Mouse (Mus musculus) CD8-positive naive resting alpha-beta T cell, adult 2 months (primary cell): Measurements from ENCODE around the gene Tor1b.

ENCODE experiments used
- DNase-seq, 2 experiments: peaks; one replicate each; pipeline ENCODE4 v3.0.0; 2022; ENCODE audit warnings: low read depth in 2 of 2, low spot score in 2 of 2

Tor1b gene

DNA sequence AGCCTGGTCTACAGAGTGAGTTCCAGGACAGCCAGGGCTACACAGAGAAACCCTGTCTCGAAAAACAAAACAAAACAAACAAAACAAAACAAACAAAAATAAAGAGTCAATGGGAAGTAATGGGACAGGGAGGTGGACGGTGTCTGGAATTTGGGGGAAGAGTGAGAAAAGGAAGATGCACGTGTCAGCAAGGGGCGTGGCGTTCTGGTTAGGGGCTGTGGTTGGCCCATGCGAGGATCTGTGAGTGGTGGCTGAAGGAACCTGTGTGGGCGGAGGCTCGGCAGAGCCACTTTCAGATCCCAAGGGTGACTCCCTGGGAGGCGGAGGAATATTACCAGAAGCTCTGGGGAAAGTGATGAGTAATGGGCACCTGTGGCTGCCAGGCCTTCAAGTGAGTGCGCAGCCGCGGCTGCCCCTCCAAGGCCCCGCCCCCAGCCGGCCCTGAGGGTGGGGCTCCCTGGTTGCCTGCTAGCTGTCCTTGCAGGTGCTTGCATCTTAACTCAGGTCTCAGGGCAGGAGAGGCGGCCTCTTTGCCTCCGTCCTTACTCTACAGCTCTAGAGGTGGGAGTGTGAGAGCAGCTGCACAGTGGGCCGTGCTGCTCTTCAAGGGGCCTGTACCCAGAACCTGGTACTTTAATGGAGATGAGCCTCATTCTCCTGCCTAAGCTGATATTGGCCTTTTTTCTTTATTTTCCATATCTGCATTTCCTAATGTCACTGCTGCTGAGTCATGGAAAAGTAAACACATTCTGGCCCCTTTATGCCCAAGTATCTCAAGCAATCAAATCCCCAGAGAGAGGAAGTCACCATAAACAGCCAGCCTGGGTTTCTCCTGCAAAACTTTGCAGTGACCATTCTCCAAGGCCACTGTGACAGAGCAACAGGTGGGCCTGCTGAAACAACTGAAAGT lies 32.6 kb downstream of the Tor1b start:
- DNase-seq: peak in 1 of 2 experiments; percentile 16

DNA sequence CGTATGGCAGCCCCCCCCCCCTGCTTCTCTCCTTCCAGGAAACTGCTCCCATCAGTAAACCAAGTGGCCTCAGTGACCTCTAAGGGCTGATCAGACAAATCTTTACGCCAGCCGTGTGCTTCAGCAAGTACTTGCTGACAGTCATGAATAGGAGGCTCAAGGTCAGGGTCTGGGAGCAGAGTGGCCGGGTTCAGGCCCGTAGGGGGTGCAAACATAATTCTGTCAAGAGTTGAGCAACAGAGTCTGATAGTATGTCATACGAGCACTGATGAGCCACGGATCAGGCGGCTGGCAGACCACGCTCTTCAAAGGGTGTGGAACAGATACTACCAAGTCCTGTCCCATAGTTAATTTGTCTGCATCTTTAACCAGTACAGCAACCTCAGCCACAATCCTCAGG lies 37.5 kb downstream of the Tor1b start:
- no peak for DNase-seq

DNA sequence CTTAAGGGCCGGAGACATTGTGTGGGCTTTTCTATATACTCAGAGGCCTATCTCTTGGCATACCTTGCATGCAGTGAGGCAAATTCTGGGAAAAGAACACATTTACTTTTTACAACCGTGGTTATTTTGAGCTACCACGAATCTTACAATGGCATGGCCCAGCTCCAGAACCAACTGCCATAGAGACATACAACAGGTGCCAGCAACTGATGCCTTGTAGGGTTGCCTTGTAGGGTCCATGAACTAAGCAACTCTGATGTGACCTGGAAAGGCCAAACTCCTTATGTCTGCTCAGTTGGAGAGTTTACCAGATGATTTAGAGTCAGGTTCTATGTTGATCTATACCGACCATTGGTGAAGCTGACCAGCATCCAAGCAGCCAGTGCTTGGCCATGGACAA lies 42.1 kb downstream of the Tor1b start:
- DNase-seq: no peak

DNA sequence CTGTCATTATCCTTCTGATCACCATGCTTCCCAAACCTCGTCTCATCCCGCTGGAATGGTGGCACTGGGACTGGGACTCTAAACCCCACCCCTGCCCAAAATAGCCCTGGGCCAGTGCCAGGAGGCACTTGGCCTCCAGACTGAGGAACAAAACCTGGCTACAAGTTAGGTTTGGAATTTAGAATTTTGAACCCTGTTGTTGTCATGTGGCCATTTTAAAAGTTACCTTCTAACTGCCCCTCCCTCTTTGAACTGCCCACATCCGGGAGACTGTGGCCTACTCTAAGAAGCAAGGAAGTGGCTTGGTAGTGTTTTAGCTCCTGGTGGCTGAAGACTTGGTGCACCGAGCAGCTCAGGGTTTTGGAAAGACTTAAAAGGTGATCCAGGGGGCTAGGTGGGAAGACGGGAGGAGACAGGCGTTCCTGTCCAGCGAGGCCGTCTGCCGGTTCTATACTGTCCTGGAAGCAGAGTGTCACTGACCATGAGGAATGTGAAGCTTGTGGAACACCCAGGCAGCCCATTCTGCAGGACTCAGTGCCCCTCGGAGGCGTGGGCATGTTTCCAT lies 42.8 kb downstream of the Tor1b start:
- peak in 1 of 2 experiments; percentile 8 for DNase-seq

DNA sequence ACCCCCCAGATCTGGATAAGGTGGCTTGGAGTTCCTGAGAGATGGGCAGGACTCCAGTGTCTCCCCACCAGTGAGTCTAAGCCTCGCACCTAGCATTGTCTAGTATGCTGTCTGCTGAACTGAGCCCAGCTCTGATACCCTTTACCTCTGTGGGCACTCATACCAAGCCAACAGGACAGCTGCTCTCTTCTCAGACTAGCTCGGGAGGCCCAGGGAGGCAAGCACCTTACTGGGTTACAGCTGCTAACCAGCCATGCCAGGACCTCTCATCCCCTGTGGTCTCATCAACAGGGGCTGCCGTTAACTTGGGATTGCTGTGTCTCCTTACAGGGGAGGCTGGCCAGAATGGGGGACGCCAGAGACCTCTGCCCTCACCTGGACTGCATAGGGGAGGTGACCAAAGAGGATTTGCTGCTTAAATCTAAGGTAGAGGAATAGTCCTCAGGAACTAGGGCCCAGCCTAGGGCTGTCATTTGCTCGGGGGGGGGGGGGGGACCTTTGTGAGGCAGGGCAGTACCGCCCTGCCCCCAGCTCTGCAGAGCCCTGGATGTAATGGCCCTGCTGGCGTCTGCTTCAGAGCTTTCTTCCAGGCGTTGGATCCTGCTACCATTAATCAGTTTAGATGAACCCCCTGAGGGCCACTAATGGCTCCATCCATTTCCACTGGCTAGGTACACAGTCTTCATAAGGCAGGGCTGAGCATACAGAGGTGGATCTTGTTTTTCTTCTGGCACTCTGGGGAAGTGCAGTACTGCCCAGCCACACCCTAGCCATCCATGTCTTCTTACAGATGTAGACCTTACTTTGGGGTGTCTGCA lies 45.9 kb downstream of the Tor1b start:
- no peak for DNase-seq

DNA sequence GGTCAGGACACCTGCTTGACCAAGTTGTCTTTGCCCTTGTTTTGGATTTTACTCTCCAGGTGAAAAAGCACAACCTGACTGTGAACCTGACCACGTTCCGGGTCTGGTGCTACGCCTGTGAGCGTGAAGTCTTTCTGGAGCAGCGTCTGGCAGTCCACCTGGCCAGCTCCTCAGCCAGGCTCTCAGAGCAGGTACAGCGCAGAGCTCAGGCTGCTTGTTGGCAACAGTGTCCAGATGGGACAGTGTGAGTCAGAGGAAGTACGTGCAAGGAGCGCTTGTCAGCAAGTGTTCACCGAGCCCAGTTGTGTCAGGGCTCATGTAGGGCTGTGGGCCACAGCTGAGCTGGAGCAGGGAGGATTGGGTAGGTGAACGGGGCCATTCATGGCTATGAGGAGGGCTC lies 50.1 kb downstream of the Tor1b start:
- DNase-seq: no peak

DNA sequence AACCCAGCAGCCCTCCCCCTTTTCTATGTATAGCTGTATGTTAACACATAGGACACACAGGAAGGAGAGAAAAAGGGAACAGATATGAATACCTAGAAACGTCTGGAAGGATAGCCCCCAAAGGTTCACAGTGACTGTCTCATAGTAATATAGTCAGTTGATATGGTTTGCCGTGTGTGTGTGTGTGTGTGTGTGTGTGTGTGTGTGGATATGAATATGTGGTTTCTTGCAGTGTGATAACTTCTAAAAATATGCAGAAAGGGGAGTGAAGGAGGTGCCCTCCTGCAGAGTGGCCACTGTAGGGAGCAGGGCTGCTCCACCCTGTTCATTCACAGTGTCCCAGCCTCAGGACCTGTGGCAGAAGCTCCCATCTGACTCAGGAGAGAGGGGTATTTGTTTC lies 52.7 kb downstream of the Tor1b start:
- no peak for DNase-seq

DNA sequence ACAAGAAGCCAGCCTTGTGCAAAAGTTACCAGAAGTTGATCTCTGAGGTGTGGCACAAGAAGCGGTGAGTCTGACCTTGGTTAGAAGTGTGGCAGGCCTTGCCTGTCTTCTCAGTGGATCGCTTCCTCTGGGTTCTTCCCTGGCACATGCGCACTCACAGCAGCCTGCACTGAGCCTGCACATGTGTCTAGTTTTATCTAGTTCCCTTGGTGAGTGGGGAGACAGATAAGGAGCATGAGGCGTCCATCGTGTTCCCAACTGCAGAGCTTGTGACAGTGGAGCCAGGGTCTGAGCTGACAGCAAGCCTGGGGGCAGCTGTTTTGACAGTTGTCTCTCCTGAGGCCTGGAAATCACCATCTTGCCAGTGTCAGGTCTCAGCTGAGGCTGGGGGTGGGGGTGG lies 53.7 kb downstream of the Tor1b start:
- DNase-seq: no peak

DNA sequence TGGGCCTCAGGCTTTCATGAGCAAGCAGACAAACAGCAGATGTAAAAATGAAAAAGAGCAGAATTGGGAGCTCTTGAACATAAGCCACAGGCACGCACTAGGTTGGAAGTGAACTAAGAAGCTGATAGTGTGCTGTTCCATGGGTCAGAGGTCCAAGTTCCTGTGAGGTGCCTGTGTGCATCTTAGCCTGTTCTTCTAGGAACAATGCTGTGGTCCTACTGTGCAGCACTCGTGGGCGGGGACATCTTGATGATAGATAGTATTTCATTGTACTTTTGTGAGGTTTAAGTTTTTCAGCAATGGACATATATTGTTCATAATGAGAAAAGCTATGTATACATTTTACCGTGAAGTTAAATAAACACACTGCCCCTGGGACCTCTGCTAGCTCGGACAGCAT lies 54.4 kb downstream of the Tor1b start:
- no peak for DNase-seq
